Mouse (Mus musculus) heart, embryonic 11.5 days (tissue): ENCODE results near the gene Ckm. TPM values are rescaled to one million over a fixed set of nuclear protein-coding genes. Genes with fewer than 3 reads are reported as not detected.

Source experiments
- ATAC-seq: fragments of 200-750 bp; cut with Nextera tagmentation; replicated peaks from 2 replicates; pipeline ENCODE4 v1.8.0; 2017; ENCODE audit warnings: moderate library complexity; ENCODE audit not compliant: insufficient number of reproducible peaks, low FRiP score, low TSS enrichment
- H3K27ac ChIP-seq: fragments of 300-500 bp; sonication (generic); 2 replicates; pipeline ENCODE4 v1.5.1; 2014; ENCODE audit warnings: mild to moderate bottlenecking, low read depth, low read length
- H3K27me3 ChIP-seq: fragments of 300-500 bp; sonication (generic); 2 replicates; pipeline ENCODE4 v1.6.1; 2014; ENCODE audit warnings: mild to moderate bottlenecking, low read length, mixed read lengths; ENCODE audit not compliant: control insufficient read depth, insufficient read depth
- H3K36me3 ChIP-seq: fragments of 300-500 bp; sonication (generic); 2 replicates; pipeline ENCODE4 v1.6.1; 2014; ENCODE audit warnings: mild to moderate bottlenecking, low read length, moderate library complexity, mixed read lengths; ENCODE audit not compliant: control insufficient read depth, insufficient read depth
- H3K4me1 ChIP-seq: fragments of 300-500 bp; sonication (generic); 2 replicates; pipeline ENCODE4 v1.6.1; 2014; ENCODE audit warnings: low read length; ENCODE audit not compliant: control insufficient read depth, insufficient read depth
- H3K4me2 ChIP-seq: fragments of 300-500 bp; sonication (generic); 2 replicates; pipeline ENCODE4 v1.6.1; 2014; ENCODE audit warnings: mild to moderate bottlenecking, moderate library complexity
- H3K4me3 ChIP-seq: fragments of 300-500 bp; sonication (generic); 2 replicates; pipeline ENCODE4 v1.5.1; 2014; ENCODE audit warnings: low read depth, low read length
- H3K9ac ChIP-seq: fragments of 300-500 bp; sonication (generic); 2 replicates; pipeline ENCODE4 v1.6.1; 2014; ENCODE audit warnings: mild to moderate bottlenecking, low read depth, low read length, moderate library complexity
- H3K9me3 ChIP-seq: fragments of 300-500 bp; sonication (generic); replicated peaks from 2 replicates; pipeline ENCODE4 v1.6.1; 2016; ENCODE audit warnings: low read length; ENCODE audit not compliant: control insufficient read depth
- WGBS: fragments of 180-500 bp; shearing (Covaris S2); extraction: QIAGEN DNeasy Blood & Tissue Kit; methylation state at CpG from one replicate; pipeline ENCODE4 v1.1.7; 2014; ENCODE audit not compliant: insufficient replicate concordance; 5-methylcytosine and 5-hydroxymethylcytosine counted together
- microRNA counts: library from miRNA; unstranded; fragments of <30 nt; microRNA quantifications from one replicate; lab custom pipeline; 2015
- microRNA-seq: library from miRNA; unstranded; fragments of <30 nt; microRNA quantifications from one replicate; pipeline ENCODE4, GENCODE M21; 2016; ENCODE audit warnings: borderline number of aligned reads
- polyA plus RNA-seq: library from polyadenylated mRNA; unstranded; fragments of >200 nt; fragmentation: Nextera tagmentation; extraction: Ambion mirVana; gene quantifications from 2 replicates; pipeline ENCODE4 v1.2.1, GENCODE M21; 2014

Gene Ckm
- polyA plus RNA-seq, 1 experiment from 2014 or later: 11.0 TPM

DNA sequence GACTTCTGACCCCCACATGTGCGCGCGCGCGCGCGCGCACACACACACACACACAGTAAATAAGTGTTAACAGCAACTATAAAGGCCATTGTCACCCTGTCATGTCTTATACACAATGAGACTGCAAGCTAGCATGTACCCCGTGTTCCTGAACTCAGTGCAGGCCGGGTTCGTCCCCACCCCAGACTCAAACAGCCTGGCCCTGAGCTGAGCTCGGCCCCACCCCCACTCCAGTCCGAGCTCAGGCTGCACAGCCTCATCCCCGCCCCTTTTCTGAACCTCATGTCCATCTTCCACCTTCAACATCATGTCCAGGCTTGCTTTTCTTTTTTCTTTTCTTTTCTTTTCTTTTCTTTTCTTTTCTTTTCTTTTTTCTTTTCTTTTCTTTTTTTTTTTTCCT lies 65.7 kb downstream of the Ckm start:
- Histone ChIP-seq H3K9ac (no peak overlapping the region), H3K4me3 (no peak overlapping the region), H3K9me3 (no peaks in the 10 kb centered on the region), H3K4me1 (0 out of 2 replicates have a peak, but pooled peaks cover 6% of the 10 kb centered on the region), H3K36me3 (no peaks in the 10 kb centered on the region), H3K4me2 (no peak overlapping the region), H3K27me3 (peaks cover 49% of the 10 kb centered on the region), H3K27ac (no peak overlapping the region)
- ATAC-seq: no peak
- WGBS: 15% methylated on average over 14 of the region's 14 CpGs

DNA sequence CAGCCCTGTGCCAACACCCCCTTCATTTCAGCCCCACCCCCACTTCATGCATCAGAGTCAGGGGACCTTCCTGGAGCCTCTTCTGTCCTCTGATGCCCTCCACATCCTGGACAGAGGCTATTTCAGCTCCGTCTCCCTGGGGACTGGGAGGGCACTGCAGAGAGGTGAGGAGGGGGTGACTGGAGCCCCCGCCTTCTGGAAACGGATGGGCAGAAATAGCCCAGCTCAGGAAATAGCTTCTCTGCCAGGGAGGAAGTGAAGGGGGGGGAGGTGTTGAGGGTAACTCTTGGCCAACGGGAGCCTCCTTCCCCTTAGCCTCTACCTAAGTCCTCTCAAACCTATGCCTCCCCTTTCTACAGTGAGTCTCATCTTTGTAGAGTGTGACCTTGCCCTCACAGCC lies 67.8 kb downstream of the Ckm start:
- Histone ChIP-seq H3K27me3 (peaks cover 50% of the 10 kb centered on the region), H3K36me3 (no peaks in the 10 kb centered on the region), H3K4me3 (no peak overlapping the region), H3K9ac (no peak overlapping the region), H3K9me3 (no peaks in the 10 kb centered on the region), H3K4me1 (0 out of 2 replicates have a peak, but pooled peaks cover 3% of the 10 kb centered on the region), H3K4me2 (no peak overlapping the region; the same call in 1 of the 2 replicates), H3K27ac (no peak overlapping the region)
- no peak for ATAC-seq
- 29% methylated on average over 4 of the region's 4 CpGs for WGBS

MicroRNA genes within 50 kb of the gene (microRNA counts, 519-probe panel; counts per million panel counts)
- microRNA mmu-miR-343 (lab: Ali Mortazavi, UCI): 32.2 counts per million

Small RNA genes lying within 50 kb of the gene (microRNA-seq; reads per million reads assigned to microRNA genes)
- not detected for gene Mir343

Other genes with a start within 250 kb of the Ckm start
- gene Gipr, start 238.6 kb upstream of the Ckm start, polyA plus RNA-seq: 9.0 and 10.8 TPM in 2 replicates
- 5.4 and 6.9 TPM in 2 replicates for gene Eml2, start 228.4 kb upstream of the Ckm start, polyA plus RNA-seq
- 1.3 and 1.4 TPM in 2 replicates for gene Gpr4, start 192.2 kb upstream of the Ckm start, polyA plus RNA-seq
- gene Opa3, start 176.4 kb upstream of the Ckm start, polyA plus RNA-seq: 41.2 and 41.6 TPM in 2 replicates
- 61.9 and 102 TPM in 2 replicates for gene Vasp, start 133.0 kb upstream of the Ckm start, polyA plus RNA-seq
- gene Ppm1n, start 124.7 kb upstream of the Ckm start, polyA plus RNA-seq: 0.34 TPM in 1 of 2 replicates, not detected in the other
- 25.3 and 31.2 TPM in 2 replicates for gene Rtn2, start 122.2 kb upstream of the Ckm start, polyA plus RNA-seq
- gene Fosb, start 94.7 kb upstream of the Ckm start, polyA plus RNA-seq: 0.11 and 0.17 TPM in 2 replicates
- 72.5 and 74.5 TPM in 2 replicates for gene Ercc1, start 60.0 kb upstream of the Ckm start, polyA plus RNA-seq
- gene Cd3eap, start 45.3 kb upstream of the Ckm start, polyA plus RNA-seq: 17.6 and 18.9 TPM in 2 replicates
- gene Ppp1r13l, start 45.0 kb upstream of the Ckm start, polyA plus RNA-seq: 12.4 and 17.6 TPM in 2 replicates
- gene Ercc2, start 22.8 kb upstream of the Ckm start, polyA plus RNA-seq: 6.1 and 6.6 TPM in 2 replicates
- gene Klc3, start 672 bp upstream of the Ckm start, polyA plus RNA-seq: 2.2 and 3.7 TPM in 2 replicates
- 8.0 and 9.7 TPM in 2 replicates for gene Mark4, start 54.0 kb downstream of the Ckm start, polyA plus RNA-seq
- 2.2 and 2.7 TPM in 2 replicates for gene Exoc3l2, start 58.6 kb downstream of the Ckm start, polyA plus RNA-seq
- 1.2 TPM in 2 replicates for gene Bloc1s3, start 103.6 kb downstream of the Ckm start, polyA plus RNA-seq
- 77.0 and 79.0 TPM in 2 replicates for gene Trappc6a, start 103.6 kb downstream of the Ckm start, polyA plus RNA-seq
- gene Nkpd1, start 113.1 kb downstream of the Ckm start, polyA plus RNA-seq: 0.15 TPM in 1 of 2 replicates, not detected in the other
- 2.3 and 5.2 TPM in 2 replicates for gene Ppp1r37, start 158.3 kb downstream of the Ckm start, polyA plus RNA-seq
- gene Zfp296, start 172.5 kb downstream of the Ckm start, polyA plus RNA-seq: 0.30 TPM in 1 of 2 replicates, not detected in the other
- 141 and 157 TPM in 2 replicates for gene Gemin7, start 172.8 kb downstream of the Ckm start, polyA plus RNA-seq
- gene Clasrp, start 199.7 kb downstream of the Ckm start, polyA plus RNA-seq: 33.2 and 34.3 TPM in 2 replicates
- 3.3 and 3.7 TPM in 2 replicates for gene Relb, start 224.7 kb downstream of the Ckm start, polyA plus RNA-seq